Mouse (Mus musculus) spleen, adult 2 months (tissue): ENCODE results near the gene Cand1. TPM values are rescaled to one million over a fixed set of nuclear protein-coding genes. Genes with fewer than 3 reads are reported as not detected.

Experiments
- DNase-seq, 2 experiments: peaks; one replicate each; pipeline versions ENCODE4 v3.0.0 to v3.0.0-alpha.2; 2012 to 2021; ENCODE audit warnings: low spot score in 2 of 2, low read depth in 1 of 2
- H3K27ac ChIP-seq: fragments of 200-500 bp; 2 replicates; pipeline ENCODE4 v1.5.1; 2012; ENCODE audit warnings: low read length, inconsistent platforms; ENCODE audit not compliant: insufficient read depth
- H3K27me3 ChIP-seq: fragments of 200-500 bp; 2 replicates; pipeline ENCODE4 v1.6.1; 2012; ENCODE audit warnings: mild to moderate bottlenecking, moderate library complexity, low read length, inconsistent platforms; ENCODE audit not compliant: control insufficient read depth, insufficient read depth
- H3K36me3 ChIP-seq: fragments of 200-500 bp; 2 replicates; pipeline ENCODE4 v1.6.1; 2012; ENCODE audit warnings: mild to moderate bottlenecking, low read length, inconsistent platforms; ENCODE audit not compliant: control insufficient read depth, insufficient read depth
- H3K4me1 ChIP-seq: fragments of 200-500 bp; 2 replicates; pipeline ENCODE4 v1.6.1; 2011; ENCODE audit warnings: inconsistent platforms; ENCODE audit not compliant: control insufficient read depth, insufficient read depth, insufficient read length
- H3K4me3 ChIP-seq: fragments of 200-500 bp; 2 replicates; pipeline ENCODE4 v1.5.1; 2011; ENCODE audit warnings: mild to moderate bottlenecking, inconsistent platforms; ENCODE audit not compliant: insufficient read depth, insufficient read length; ENCODE audit errors: extremely low read depth
- CTCF ChIP-seq: fragments of 200-500 bp; IDR thresholded peaks from 2 replicates; pipeline ENCODE4 v1.5.1; 2011; ENCODE audit warnings: mild to moderate bottlenecking, inconsistent platforms; ENCODE audit not compliant: insufficient read depth, insufficient read length, insufficient replicate concordance; ENCODE audit errors: extremely low read depth
- POLR2A ChIP-seq: fragments of 200-500 bp; IDR thresholded peaks from 2 replicates; pipeline ENCODE4 v1.6.1; 2011; ENCODE audit warnings: low read depth, low read length, inconsistent platforms
- WGBS: fragments of 180-500 bp; shearing (Covaris S2); methylation state at CpG from one replicate; pipeline ENCODE4 v1.1.7; 2018; 5-methylcytosine and 5-hydroxymethylcytosine counted together
- polyA plus RNA-seq: library from polyadenylated mRNA; depleted of rRNA; stranded (reverse); fragments of >200 nt; gene quantifications from 2 replicates; pipeline ENCODE4 v1.2.3, GENCODE M21; 2012

Gene Cand1
- polyA plus RNA-seq, 1 experiment: 18.5 TPM

- no peaks in the 10 kb centered on the region for H3K27me3 ChIP-seq
- H3K4me3 ChIP-seq: no peak overlapping the region
- no peaks in the 10 kb centered on the region; the same call in 1 of the 2 replicates for H3K36me3 ChIP-seq
- TF ChIP-seq CTCF: no peak
- TF ChIP-seq POLR2A: no peak
- H3K4me1 ChIP-seq: peaks cover 5% of the 10 kb centered on the region; the same call in 1 of the 2 replicates
- H3K27ac ChIP-seq: no peak overlapping the region
- WGBS: 92% methylated on average over 5 of the region's 5 CpGs
- no peak for DNase-seq
Observed at GRCm38 (mm10) chr10:119231526-119231925, 8.3 kb downstream of the Cand1 start.

- H3K27ac ChIP-seq: no peak overlapping the region
- H3K4me3 ChIP-seq: no peak overlapping the region
- WGBS: 91% methylated on average over 4 of the region's 4 CpGs
- H3K4me1 ChIP-seq: peaks cover 5% of the 10 kb centered on the region; the same call in 1 of the 2 replicates
- no peak for DNase-seq
- H3K27me3 ChIP-seq: no peaks in the 10 kb centered on the region
- H3K36me3 ChIP-seq: peaks cover 3% of the 10 kb centered on the region
- TF ChIP-seq POLR2A (no peak), CTCF (no peak)
Observed at GRCm38 (mm10) chr10:119230703-119231102, 9.2 kb downstream of the Cand1 start.

- no peak for DNase-seq
- 43% methylated on average over 5 of the region's 5 CpGs for WGBS
- Histone ChIP-seq H3K4me3 (no peak overlapping the region), H3K27ac (no peak overlapping the region), H3K36me3 (peaks cover 3% of the 10 kb centered on the region), H3K27me3 (no peaks in the 10 kb centered on the region), H3K4me1 (peaks cover 5% of the 10 kb centered on the region; the same call in 1 of the 2 replicates)
- TF ChIP-seq CTCF: no peak
- no peak for TF ChIP-seq POLR2A
Observed at GRCm38 (mm10) chr10:119230074-119230669, 9.7 kb downstream of the Cand1 start.

- DNase-seq: no peak
- no peaks in the 10 kb centered on the region for H3K4me1 ChIP-seq
- H3K27me3 ChIP-seq: no peaks in the 10 kb centered on the region
- H3K27ac ChIP-seq: no peak overlapping the region
- 87% methylated on average over 4 of the region's 4 CpGs for WGBS
- H3K4me3 ChIP-seq: no peak overlapping the region
- H3K36me3 ChIP-seq: peaks cover 7% of the 10 kb centered on the region
- TF ChIP-seq POLR2A (no peak), CTCF (no peak)
Observed at GRCm38 (mm10) chr10:119223686-119224085, 16.2 kb downstream of the Cand1 start.

GRCm38 (mm10) chr10:119221631-119222030 is 18.2 kb downstream of the Cand1 start:
- Histone ChIP-seq H3K36me3 (peaks cover 13% of the 10 kb centered on the region), H3K4me3 (no peak overlapping the region), H3K27ac (no peak overlapping the region), H3K27me3 (no peaks in the 10 kb centered on the region), H3K4me1 (no peaks in the 10 kb centered on the region)
- DNase-seq: no peak
- TF ChIP-seq POLR2A (no peak), CTCF (no peak)
- 91% methylated on average over 5 of the region's 5 CpGs for WGBS

GRCm38 (mm10) chr10:119219415-119219814 is 20.4 kb downstream of the Cand1 start:
- DNase-seq: no peak
- WGBS: 78% methylated on average over 11 of the region's 11 CpGs
- H3K36me3 ChIP-seq: peaks cover 14% of the 10 kb centered on the region
- H3K4me1 ChIP-seq: no peaks in the 10 kb centered on the region
- H3K4me3 ChIP-seq: no peak overlapping the region
- TF ChIP-seq CTCF (no peak), POLR2A (no peak)
- no peaks in the 10 kb centered on the region for H3K27me3 ChIP-seq
- no peak overlapping the region for H3K27ac ChIP-seq

GRCm38 (mm10) chr10:119218274-119219080 is 21.4 kb downstream of the Cand1 start:
- H3K27ac ChIP-seq: peak overlapping the region; percentile 59
- no peaks in the 10 kb centered on the region for H3K27me3 ChIP-seq
- WGBS: 79% methylated on average over 15 of the region's 15 CpGs
- no peak for DNase-seq
- peaks cover 19% of the 10 kb centered on the region for H3K36me3 ChIP-seq
- H3K4me3 ChIP-seq: peak overlapping the region; percentile 4; the same call in 1 of the 2 replicates
- TF ChIP-seq CTCF (no peak), POLR2A (no peak)
- no peaks in the 10 kb centered on the region for H3K4me1 ChIP-seq
